Mouse (Mus musculus) MEL (cell line): ENCODE data around the gene Cilp. TPM values are rescaled to one million over a fixed set of nuclear protein-coding genes. Genes with fewer than 3 reads are reported as not detected.

Source experiments
- DNase-seq: peaks from one replicate; pipeline ENCODE4 v3.0.0; 2011; ENCODE audit warnings: low read depth, low spot score
- H3K27ac ChIP-seq: 2 replicates; pipeline ENCODE4 v1.5.1; 2012; ENCODE audit warnings: low read depth, mild to moderate bottlenecking, control low read depth, low read length, moderate library complexity; ENCODE audit not compliant: control insufficient read depth
- H3K27me3 ChIP-seq, 2 experiments: fragments of 150-350 bp in 1 of 2; sonication (generic) in 1 of 2; 2 replicates each; pipeline ENCODE4 v1.6.1; 2012; ENCODE audit warnings: low read length in 2 of 2, mild to moderate bottlenecking in 2 of 2, improper control_type of control experiment in 1 of 2, moderate library complexity in 1 of 2; ENCODE audit not compliant: insufficient read depth in 2 of 2, control insufficient read depth in 1 of 2
- H3K36me3 ChIP-seq, 2 experiments: 2 replicates each; pipeline ENCODE4 v1.6.1; 2012 to 2014; ENCODE audit warnings: low read length in 2 of 2, improper control_type of control experiment in 1 of 2, inconsistent platforms in 1 of 2, mild to moderate bottlenecking in 1 of 2; ENCODE audit not compliant: insufficient read depth in 2 of 2, control insufficient read depth in 1 of 2
- H3K4me1 ChIP-seq, 2 experiments: fragments of 150-350 bp in 1 of 2; sonication (generic) in 1 of 2; 2 replicates each; pipeline ENCODE4 v1.6.1; 2012; ENCODE audit warnings: low read length in 2 of 2, improper control_type of control experiment in 1 of 2, mild to moderate bottlenecking in 1 of 2; ENCODE audit not compliant: insufficient read depth in 2 of 2, control insufficient read depth in 1 of 2
- H3K4me3 ChIP-seq, 2 experiments: fragments of 150-350 bp in 1 of 2; sonication (generic) in 1 of 2; 2 replicates each; pipeline ENCODE4 v1.5.1; 2012; ENCODE audit warnings: low read depth in 2 of 2, low read length in 2 of 2, mild to moderate bottlenecking in 2 of 2, moderate library complexity in 2 of 2, control low read depth in 1 of 2, improper control_type of control experiment in 1 of 2; ENCODE audit not compliant: control insufficient read depth in 1 of 2, insufficient read depth in 1 of 2
- H3K79me2 ChIP-seq: 2 replicates; pipeline ENCODE4 v1.6.1; 2012; ENCODE audit warnings: mild to moderate bottlenecking, low read length, moderate library complexity; ENCODE audit not compliant: control insufficient read depth, poor library complexity, insufficient read depth
- H3K9ac ChIP-seq: 2 replicates; pipeline ENCODE4 v1.6.1; 2012; ENCODE audit warnings: low read depth, mild to moderate bottlenecking, control low read depth, low read length, moderate library complexity; ENCODE audit not compliant: control insufficient read depth, poor library complexity, severe bottlenecking
- H3K9me3 ChIP-seq: fragments of 150-350 bp; sonication (generic); replicated peaks from 2 replicates; pipeline ENCODE4 v1.6.1; 2012; ENCODE audit warnings: mild to moderate bottlenecking, low read length, improper control_type of control experiment, moderate library complexity; ENCODE audit not compliant: insufficient read depth
- CTCF ChIP-seq, 3 experiments: IDR thresholded peaks in 2 of 3; conservative IDR thresholded peaks in 1 of 3; 2 replicates each; pipeline ENCODE4 v1.5.1; 2011 to 2012; ENCODE audit warnings: low read length in 3 of 3, low read depth in 2 of 3, mild to moderate bottlenecking in 2 of 3, improper control_type of control experiment in 1 of 3, inconsistent platforms in 1 of 3, mixed read lengths in 1 of 3, moderate library complexity in 1 of 3; ENCODE audit not compliant: control insufficient read depth in 1 of 3, insufficient read depth in 1 of 3, poor library complexity in 1 of 3, severe bottlenecking in 1 of 3
- E2F4 ChIP-seq: IDR thresholded peaks from 2 replicates; pipeline ENCODE4 v1.6.1; 2011; ENCODE audit warnings: low read depth, low read length, improper control_type of control experiment, borderline replicate concordance
- EP300 ChIP-seq, 2 experiments: IDR thresholded peaks; 2 replicates each; pipeline ENCODE4 v1.6.1; 2011; ENCODE audit warnings: improper control_type of control experiment in 2 of 2, low read length in 2 of 2, low read depth in 1 of 2, mild to moderate bottlenecking in 1 of 2
- GATA1 ChIP-seq: IDR thresholded peaks from 2 replicates; pipeline ENCODE4 v1.6.1; 2011; ENCODE audit warnings: low read depth, low read length, improper control_type of control experiment
- HCFC1 ChIP-seq: IDR thresholded peaks from 2 replicates; pipeline ENCODE4 v1.6.1; 2012; ENCODE audit warnings: low read depth, mild to moderate bottlenecking, inconsistent platforms, low read length, improper control_type of control experiment, moderate library complexity
- JUND ChIP-seq: IDR thresholded peaks from 2 replicates; pipeline ENCODE4 v1.6.1; 2011; ENCODE audit warnings: low read depth, mild to moderate bottlenecking, improper control_type of control experiment, low read length
- KAT2A ChIP-seq: conservative IDR thresholded peaks from 2 replicates; pipeline ENCODE4 v1.6.1; 2012; ENCODE audit warnings: low read depth, low read length, improper control_type of control experiment, inconsistent platforms
- MAFK ChIP-seq: IDR thresholded peaks from 2 replicates; pipeline ENCODE4 v1.6.1; 2011; ENCODE audit warnings: low read depth, mild to moderate bottlenecking, low read length, improper control_type of control experiment, borderline replicate concordance
- MEF2A ChIP-seq: IDR thresholded peaks from 2 replicates; pipeline ENCODE4 v1.6.1; 2014; ENCODE audit warnings: low read depth, mild to moderate bottlenecking, inconsistent platforms, low read length, improper control_type of control experiment; ENCODE audit not compliant: poor library complexity, insufficient replicate concordance, severe bottlenecking; ENCODE audit errors: extremely low read depth
- MYB ChIP-seq: IDR thresholded peaks from 2 replicates; pipeline ENCODE4 v1.6.1; 2011; ENCODE audit warnings: mild to moderate bottlenecking, low read depth, low read length, improper control_type of control experiment
- NELFE ChIP-seq: IDR thresholded peaks from 2 replicates; pipeline ENCODE4 v1.6.1; 2011; ENCODE audit warnings: low read depth, low read length, improper control_type of control experiment
- NRF1 ChIP-seq: IDR thresholded peaks from 2 replicates; pipeline ENCODE4 v1.6.1; 2014; ENCODE audit warnings: low read depth, mild to moderate bottlenecking, inconsistent platforms, low read length, improper control_type of control experiment, moderate library complexity; ENCODE audit not compliant: poor library complexity, insufficient read depth, severe bottlenecking
- POLR2A ChIP-seq, 2 experiments: IDR thresholded peaks; 2 replicates each; pipeline ENCODE4 v1.6.1; 2011 to 2012; ENCODE audit warnings: low read length in 2 of 2, mild to moderate bottlenecking in 2 of 2, control low read depth in 1 of 2, improper control_type of control experiment in 1 of 2, low read depth in 1 of 2, moderate library complexity in 1 of 2; ENCODE audit not compliant: control insufficient read depth in 1 of 2, insufficient read depth in 1 of 2, poor library complexity in 1 of 2
- POLR2AphosphoS2 ChIP-seq: IDR thresholded peaks from 2 replicates; pipeline ENCODE4 v1.6.1; 2011; ENCODE audit warnings: low read length, improper control_type of control experiment
- POLR2AphosphoS5 ChIP-seq: IDR thresholded peaks from 2 replicates; pipeline ENCODE4 v1.6.1; 2012; ENCODE audit warnings: low read depth, borderline replicate concordance, mild to moderate bottlenecking, inconsistent platforms, low read length, moderate library complexity, mixed read lengths
- RCOR1 ChIP-seq: IDR thresholded peaks from 2 replicates; pipeline ENCODE4 v1.6.1; 2012; ENCODE audit warnings: low read depth, mild to moderate bottlenecking, inconsistent platforms, low read length, improper control_type of control experiment
- TAL1 ChIP-seq: IDR thresholded peaks from 2 replicates; pipeline ENCODE4 v1.6.1; 2012; ENCODE audit warnings: mild to moderate bottlenecking, inconsistent platforms, low read length, moderate library complexity, mixed read lengths
- TBP ChIP-seq: IDR thresholded peaks from 2 replicates; pipeline ENCODE4 v1.8.0; 2011; ENCODE audit warnings: low read depth, low read length, improper control_type of control experiment
- USF1 ChIP-seq: IDR thresholded peaks from 2 replicates; pipeline ENCODE4 v1.6.1; 2014; ENCODE audit warnings: low read depth, mild to moderate bottlenecking, inconsistent platforms, low read length, improper control_type of control experiment, moderate library complexity
- USF2 ChIP-seq, 2 experiments: IDR thresholded peaks; 2 replicates each; pipeline ENCODE4 v1.6.1; 2011 to 2012; ENCODE audit warnings: improper control_type of control experiment in 2 of 2, low read length in 2 of 2, borderline replicate concordance in 1 of 2, inconsistent platforms in 1 of 2, low read depth in 1 of 2, mild to moderate bottlenecking in 1 of 2; ENCODE audit not compliant: insufficient read depth in 1 of 2
- ZC3H11A ChIP-seq: IDR thresholded peaks from 2 replicates; pipeline ENCODE4 v1.6.1; 2012; ENCODE audit warnings: low read depth, mild to moderate bottlenecking, inconsistent platforms, low read length, improper control_type of control experiment
- polyA plus RNA-seq, 2 experiments: library from polyadenylated mRNA; stranded (reverse) in 1 of 2; unstranded in 1 of 2; fragments of >175 nt in 1 of 2; fragments of >200 nt in 1 of 2; gene quantifications; 2 replicates each; pipeline versions ENCODE4 v1.2.1 to v1.2.4; 2012; ENCODE audit warnings: low replicate concordance in 2 of 2, low read depth in 1 of 2; ENCODE audit not compliant: insufficient read length in 2 of 2, insufficient read depth in 1 of 2, missing spikeins in 1 of 2
- total RNA-seq: library from RNA; depleted of rRNA; stranded (reverse); fragments of 300-350 nt; gene quantifications from 2 replicates; pipeline ENCODE4 v1.2.3, GENCODE M21; 2012

The Cilp gene
- total and polyA plus RNA-seq, 3 experiments: 0.01 TPM; not detected in 2

- no peak overlapping the region for H3K4me3 ChIP-seq
- H3K9ac ChIP-seq: no peak overlapping the region
- H3K27me3 ChIP-seq: no peaks in the 10 kb centered on the region
- TF ChIP-seq USF2 (IDR thresholded peaks at IDR 0.05; ENCODE audit: borderline replicate concordance in 1 of 2, insufficient read depth in 1 of 2, low read depth in 1 of 2, low read length in 2 of 2) (no peak), TBP (no peak), JUND (no peak)
- H3K9me3 ChIP-seq: no peaks in the 10 kb centered on the region
- no peak for DNase-seq
- peaks cover 16% of the 10 kb centered on the region for H3K79me2 ChIP-seq
- peaks cover 10 to 16% of the 10 kb centered on the region in 2 experiments for H3K36me3 ChIP-seq
- H3K4me1 ChIP-seq: 0 out of 4 replicates have a peak, but pooled peaks cover 3 to 5% of the 10 kb centered on the region in 2 experiments
- H3K27ac ChIP-seq: no peak overlapping the region
Measured at GRCm38 (mm10) chr9:65298761-65299160, 33.8 kb downstream of the Cilp start.

- Histone ChIP-seq H3K27me3 (no peaks in the 10 kb centered on the region), H3K79me2 (peaks cover 11% of the 10 kb centered on the region), H3K36me3 (peaks cover 10 to 20% of the 10 kb centered on the region in 2 experiments), H3K27ac (no peak overlapping the region), H3K9me3 (no peaks in the 10 kb centered on the region), H3K4me3 (no peak overlapping the region), H3K9ac (no peak overlapping the region), H3K4me1 (0 out of 4 replicates have a peak, but pooled peaks cover 3 to 5% of the 10 kb centered on the region in 2 experiments)
- TF ChIP-seq E2F4 (no peak), NELFE (no peak), TAL1 (no peak), NRF1 (no peak), POLR2A (IDR thresholded peaks at IDR 0.05; ENCODE audit: control insufficient read depth in 1 of 2, insufficient read depth in 1 of 2, low read depth in 1 of 2, low read length in 2 of 2, poor library complexity in 1 of 2) (no peak), USF1 (no peak), EP300 (IDR thresholded peaks at IDR 0.05; ENCODE audit: low read depth in 1 of 2, low read length in 2 of 2) (no peak), MEF2A (no peak), CTCF (IDR thresholded peaks at IDR 0.05 in 2 of 3, conservative IDR thresholded peaks at IDR 0.05 in 1 of 3; ENCODE audit: control insufficient read depth in 1 of 3, insufficient read depth in 1 of 3, low read depth in 2 of 3, low read length in 3 of 3, poor library complexity in 1 of 3, severe bottlenecking in 1 of 3) (no peak)
- DNase-seq: no peak
Measured at GRCm38 (mm10) chr9:65299650-65300049, 34.7 kb downstream of the Cilp start.

- H3K9ac ChIP-seq: no peak overlapping the region
- peaks cover 2 to 22% of the 10 kb centered on the region in 2 experiments; a peak in 2 of 4 replicates for H3K36me3 ChIP-seq
- DNase-seq: peak; percentile 11
- TF ChIP-seq MYB (no peak), ZC3H11A (no peak), GATA1 (no peak), RCOR1 (no peak), MAFK (no peak), HCFC1 (no peak), KAT2A (no peak), EP300 (IDR thresholded peaks at IDR 0.05; ENCODE audit: low read depth in 1 of 2, low read length in 2 of 2) (no peak), USF2 (IDR thresholded peaks at IDR 0.05; ENCODE audit: borderline replicate concordance in 1 of 2, insufficient read depth in 1 of 2, low read depth in 1 of 2, low read length in 2 of 2) (no peak), POLR2AphosphoS5 (no peak), POLR2AphosphoS2 (no peak)
- no peak overlapping the region for H3K27ac ChIP-seq
- H3K27me3 ChIP-seq: no peaks in the 10 kb centered on the region
- 0 out of 2 replicates have a peak, but pooled peaks cover 1% of the 10 kb centered on the region for H3K79me2 ChIP-seq
- no peaks in the 10 kb centered on the region for H3K9me3 ChIP-seq
- no peak overlapping the region for H3K4me3 ChIP-seq
- H3K4me1 ChIP-seq: no peaks in the 10 kb centered on the region
Measured at GRCm38 (mm10) chr9:65302327-65302983, 37.5 kb downstream of the Cilp start.
